Mouse (Mus musculus) lung, adult 18-20 months (tissue): ENCODE data around the gene Pth2.
"Not testable (repeated sequence)": the region's sequence is repeated elsewhere in the genome, so short reads cannot be mapped to it uniquely, and the experiment has no call there.

Experiments
- DNase-seq, 2 experiments: peaks; one replicate each; pipeline ENCODE4 v3.0.0; 2022; ENCODE audit warnings: mixed read lengths in 2 of 2

Pth2 gene

GRCm38 (mm10) chr7:45154096-45154992 lies 26.5 kb upstream of the Pth2 start, which contains the start of the genes Pih1d1 and Aldh16a1:
TSS of gene Pih1d1 (plus strand) at chr7:45154303.
TSS of gene Aldh16a1 (minus strand) at chr7:45154584.
- DNase-seq, result peak; percentile 96 to 97

- DNase-seq, result peak in 1 of 2 experiments; percentile 48
Observed at GRCm38 (mm10) chr7:45154993-45155514, 25.7 kb upstream of the Pth2 start.

GRCm38 (mm10) chr7:45155590-45155989 lies 25.2 kb upstream of the Pth2 start:
- no peak for DNase-seq

GRCm38 (mm10) chr7:45156206-45156605 lies 24.6 kb upstream of the Pth2 start:
- DNase-seq, result no peak

GRCm38 (mm10) chr7:45157459-45157858 lies 23.3 kb upstream of the Pth2 start:
- no peak for DNase-seq

- DNase-seq, result no peak
Observed at GRCm38 (mm10) chr7:45158991-45159390, 21.8 kb upstream of the Pth2 start.

GRCm38 (mm10) chr7:45160316-45160800 lies 20.4 kb upstream of the Pth2 start:
- no peak for DNase-seq

- no peak for DNase-seq
Observed at GRCm38 (mm10) chr7:45160866-45161265, 19.9 kb upstream of the Pth2 start.

GRCm38 (mm10) chr7:45161612-45162473 lies 19.0 kb upstream of the Pth2 start:
- peak; percentile 84 to 89 for DNase-seq

GRCm38 (mm10) chr7:45162551-45162950 lies 18.2 kb upstream of the Pth2 start:
- no peak for DNase-seq

- no peak for DNase-seq
Observed at GRCm38 (mm10) chr7:45162996-45163615, 17.7 kb upstream of the Pth2 start.

GRCm38 (mm10) chr7:45163735-45164490 lies 16.9 kb upstream of the Pth2 start, which contains the start of gene Slc17a7:
TSS of gene Slc17a7 (plus strand) at chr7:45163949.
- peak; percentile 30 to 37 for DNase-seq

- no peak for DNase-seq
Observed at GRCm38 (mm10) chr7:45164833-45165232, 16.0 kb upstream of the Pth2 start.

GRCm38 (mm10) chr7:45165701-45166100 lies 15.1 kb upstream of the Pth2 start:
- DNase-seq, result no peak

GRCm38 (mm10) chr7:45166950-45167401 lies 13.8 kb upstream of the Pth2 start:
- DNase-seq, result no peak

GRCm38 (mm10) chr7:45167761-45168445 lies 12.9 kb upstream of the Pth2 start:
- no peak for DNase-seq

GRCm38 (mm10) chr7:45168656-45169055 lies 12.1 kb upstream of the Pth2 start:
- DNase-seq, result no peak

- no peak for DNase-seq
Observed at GRCm38 (mm10) chr7:45169495-45169894, 11.3 kb upstream of the Pth2 start.

GRCm38 (mm10) chr7:45172974-45173373 lies 7.8 kb upstream of the Pth2 start:
- DNase-seq, result no peak

GRCm38 (mm10) chr7:45173772-45174171 lies 7.0 kb upstream of the Pth2 start:
- not testable (repeated sequence) for DNase-seq
